Mouse (Mus musculus) heart, adult 2 months (tissue): Measurements from ENCODE around the gene Ndufa12. TPM values are rescaled to one million over a fixed set of nuclear protein-coding genes. Genes with fewer than 3 reads are reported as not detected.

Experiments used
- DNase-seq, 2 experiments: peaks; one replicate each; pipeline ENCODE4 v3.0.0; 2021
- H3K27ac ChIP-seq: fragments of 200-600 bp; 2 replicates; pipeline ENCODE4 v1.8.1; 2022
- H3K27me3 ChIP-seq: fragments of 200-500 bp; 2 replicates; pipeline ENCODE4 v1.6.1; 2012; ENCODE audit warnings: mild to moderate bottlenecking, low read length, inconsistent platforms, mixed read lengths; ENCODE audit not compliant: control insufficient read depth, insufficient read depth
- H3K36me3 ChIP-seq: fragments of 200-500 bp; 2 replicates; pipeline ENCODE4 v1.6.1; 2012; ENCODE audit warnings: low read length, inconsistent platforms; ENCODE audit not compliant: control insufficient read depth, insufficient read depth
- H3K4me1 ChIP-seq: fragments of 200-500 bp; 2 replicates; pipeline ENCODE4 v1.6.1; 2011; ENCODE audit warnings: low read length; ENCODE audit not compliant: control insufficient read depth, insufficient read depth
- H3K4me3 ChIP-seq: fragments of 200-600 bp; 2 replicates; pipeline ENCODE4 v1.8.1; 2022
- H3K79me2 ChIP-seq: fragments of 200-500 bp; replicated peaks from 2 replicates; pipeline ENCODE4 v1.6.1; 2012; ENCODE audit warnings: mild to moderate bottlenecking, inconsistent platforms, low read length, moderate library complexity, mixed read lengths; ENCODE audit not compliant: control insufficient read depth, insufficient read depth
- H3K9ac ChIP-seq: fragments of 200-500 bp; 2 replicates; pipeline ENCODE4 v1.6.1; 2012; ENCODE audit warnings: low read depth, mild to moderate bottlenecking, control low read depth, inconsistent platforms, low read length, mixed read lengths
- CTCF ChIP-seq: fragments of 200-600 bp; IDR thresholded peaks from 2 replicates; pipeline ENCODE4 v1.8.1; 2022; ENCODE audit warnings: antibody characterized with exemption, mild to moderate bottlenecking, moderate library complexity
- EP300 ChIP-seq: fragments of 200-500 bp; IDR thresholded peaks from 2 replicates; pipeline ENCODE4 v1.6.1; 2011; ENCODE audit warnings: low read depth, low read length, control low read depth; ENCODE audit not compliant: insufficient read depth
- POLR2A ChIP-seq: fragments of 200-500 bp; IDR thresholded peaks from 2 replicates; pipeline ENCODE4 v1.6.1; 2011; ENCODE audit warnings: mild to moderate bottlenecking, low read depth, low read length, control low read depth; ENCODE audit not compliant: insufficient read depth
- WGBS: fragments of 180-500 bp; shearing (Covaris S2); methylation state at CpG from one replicate; pipeline ENCODE4 v1.1.7; 2018; 5-methylcytosine and 5-hydroxymethylcytosine counted together
- intact Hi-C: fragments of 180-260 bp; cut with DNase I; formaldehyde crosslinking; loops from one replicate; pipeline ENCODE4 v1.15.1; 2025
- polyA plus RNA-seq: library from polyadenylated mRNA; depleted of rRNA; stranded (reverse); fragments of >200 nt; gene quantifications from 2 replicates; pipeline ENCODE4 v1.2.3, GENCODE M21; 2012
- total RNA-seq, 2 experiments: library from RNA; stranded (reverse); gene quantifications; 2 replicates each; pipeline ENCODE4 v1.2.3; 2021

Ndufa12 gene
- total and polyA plus RNA-seq, 3 experiments = 434 to 870 (median 804) TPM

GRCm38 (mm10) chr10:94210718-94211618 lies 12.4 kb downstream of the Ndufa12 start:
- Histone ChIP-seq H3K27me3 (no peaks in the 10 kb centered on the region), H3K27ac (no peak overlapping the region), H3K79me2 (no peaks in the 10 kb centered on the region), H3K4me3 (no peak overlapping the region), H3K36me3 (no peaks in the 10 kb centered on the region), H3K4me1 (no peaks in the 10 kb centered on the region), H3K9ac (no peak overlapping the region)
- intact Hi-C loops = no loop called here
- peak; percentile 45 for TF ChIP-seq CTCF
- TF ChIP-seq POLR2A = no peak
- DNase-seq = no peak
- WGBS = 73% methylated on average over 6 of the region's 6 CpGs

- H3K4me1 ChIP-seq = no peaks in the 10 kb centered on the region
- H3K27me3 ChIP-seq = no peaks in the 10 kb centered on the region
- intact Hi-C loops = no loop called here
- H3K27ac ChIP-seq = no peak overlapping the region
- no peaks in the 10 kb centered on the region for H3K79me2 ChIP-seq
- WGBS = 71% methylated on average over 2 of the region's 2 CpGs
- H3K36me3 ChIP-seq = no peaks in the 10 kb centered on the region; the same call in 1 of the 2 replicates
- no peak overlapping the region for H3K4me3 ChIP-seq
- no peak overlapping the region for H3K9ac ChIP-seq
- no peak for TF ChIP-seq CTCF
- TF ChIP-seq POLR2A = no peak
- no peak for TF ChIP-seq EP300
- no peak for DNase-seq
These were observed 13.2 kb downstream of the Ndufa12 start for GRCm38 (mm10) chr10:94211725-94212124.

GRCm38 (mm10) chr10:94225026-94225750 lies 26.7 kb downstream of the Ndufa12 start:
- H3K36me3 ChIP-seq = no peaks in the 10 kb centered on the region
- H3K4me3 ChIP-seq = no peak overlapping the region
- TF ChIP-seq CTCF (peak; percentile 28), POLR2A (no peak)
- H3K27ac ChIP-seq = no peak overlapping the region
- H3K27me3 ChIP-seq = no peaks in the 10 kb centered on the region
- intact Hi-C loops = no loop called here
- H3K4me1 ChIP-seq = no peaks in the 10 kb centered on the region
- no peaks in the 10 kb centered on the region for H3K79me2 ChIP-seq
- 78% methylated on average over 6 of the region's 6 CpGs for WGBS
- no peak for DNase-seq
- no peak overlapping the region for H3K9ac ChIP-seq

GRCm38 (mm10) chr10:94230172-94230981 lies 31.9 kb downstream of the Ndufa12 start:
- 74% methylated on average over 19 of the region's 19 CpGs for WGBS
- H3K4me1 ChIP-seq = no peaks in the 10 kb centered on the region
- intact Hi-C loops = no loop called here

GRCm38 (mm10) chr10:94231025-94231424 lies 32.5 kb downstream of the Ndufa12 start:
- Histone ChIP-seq H3K27ac (no peak overlapping the region), H3K79me2 (no peaks in the 10 kb centered on the region), H3K27me3 (no peaks in the 10 kb centered on the region; the same call in 1 of the 2 replicates), H3K4me1 (no peaks in the 10 kb centered on the region), H3K9ac (no peak overlapping the region), H3K4me3 (no peak overlapping the region), H3K36me3 (no peaks in the 10 kb centered on the region)
- intact Hi-C loops = no loop called here
- TF ChIP-seq CTCF = no peak
- no peak for TF ChIP-seq EP300
- TF ChIP-seq POLR2A = no peak
- 76% methylated on average over 6 of the region's 6 CpGs for WGBS
- DNase-seq = no peak

More at GRCm38 (mm10) chr10:94230172-94230981, 31.9 kb downstream of the Ndufa12 start:
- TF ChIP-seq POLR2A = no peak
- no peak for TF ChIP-seq EP300
- no peak for TF ChIP-seq CTCF
- Histone ChIP-seq H3K9ac (no peak overlapping the region), H3K27me3 (no peaks in the 10 kb centered on the region; the same call in 1 of the 2 replicates), H3K4me3 (no peak overlapping the region), H3K79me2 (no peaks in the 10 kb centered on the region), H3K27ac (no peak overlapping the region), H3K36me3 (no peaks in the 10 kb centered on the region)
- no peak for DNase-seq
